Mouse (Mus musculus) MEL (cell line): Measurements from ENCODE around the gene Syn3.

Source experiments
- CHD1 ChIP-seq: IDR thresholded peaks from 2 replicates; pipeline ENCODE4 v1.6.1; 2012; ENCODE audit warnings: low read depth, mild to moderate bottlenecking, inconsistent platforms, low read length, improper control_type of control experiment
- CHD2 ChIP-seq: IDR thresholded peaks from 2 replicates; pipeline ENCODE4 v1.6.1; 2011; ENCODE audit warnings: low read length, improper control_type of control experiment
- CTCF ChIP-seq, 3 experiments: IDR thresholded peaks in 2 of 3; conservative IDR thresholded peaks in 1 of 3; 2 replicates each; pipeline ENCODE4 v1.5.1; 2011 to 2012; ENCODE audit warnings: low read length in 3 of 3, low read depth in 2 of 3, mild to moderate bottlenecking in 2 of 3, improper control_type of control experiment in 1 of 3, inconsistent platforms in 1 of 3, mixed read lengths in 1 of 3, moderate library complexity in 1 of 3; ENCODE audit not compliant: control insufficient read depth in 1 of 3, insufficient read depth in 1 of 3, poor library complexity in 1 of 3, severe bottlenecking in 1 of 3
- GABPA ChIP-seq: IDR thresholded peaks from 2 replicates; pipeline ENCODE4 v1.6.1; 2012; ENCODE audit warnings: low read depth, mild to moderate bottlenecking, inconsistent platforms, low read length, improper control_type of control experiment, moderate library complexity
- HCFC1 ChIP-seq: IDR thresholded peaks from 2 replicates; pipeline ENCODE4 v1.6.1; 2012; ENCODE audit warnings: low read depth, mild to moderate bottlenecking, inconsistent platforms, low read length, improper control_type of control experiment, moderate library complexity
- MAFK ChIP-seq: IDR thresholded peaks from 2 replicates; pipeline ENCODE4 v1.6.1; 2011; ENCODE audit warnings: low read depth, mild to moderate bottlenecking, low read length, improper control_type of control experiment, borderline replicate concordance
- MEF2A ChIP-seq: IDR thresholded peaks from 2 replicates; pipeline ENCODE4 v1.6.1; 2014; ENCODE audit warnings: low read depth, mild to moderate bottlenecking, inconsistent platforms, low read length, improper control_type of control experiment; ENCODE audit not compliant: poor library complexity, insufficient replicate concordance, severe bottlenecking; ENCODE audit errors: extremely low read depth
- NELFE ChIP-seq: IDR thresholded peaks from 2 replicates; pipeline ENCODE4 v1.6.1; 2011; ENCODE audit warnings: low read depth, low read length, improper control_type of control experiment
- POLR2A ChIP-seq, 2 experiments: IDR thresholded peaks; 2 replicates each; pipeline ENCODE4 v1.6.1; 2011 to 2012; ENCODE audit warnings: low read length in 2 of 2, mild to moderate bottlenecking in 2 of 2, control low read depth in 1 of 2, improper control_type of control experiment in 1 of 2, low read depth in 1 of 2, moderate library complexity in 1 of 2; ENCODE audit not compliant: control insufficient read depth in 1 of 2, insufficient read depth in 1 of 2, poor library complexity in 1 of 2
- TCF12 ChIP-seq: IDR thresholded peaks from 2 replicates; pipeline ENCODE4 v1.6.1; 2014; ENCODE audit warnings: low read depth, mild to moderate bottlenecking, inconsistent platforms, low read length, improper control_type of control experiment, moderate library complexity
- USF1 ChIP-seq: IDR thresholded peaks from 2 replicates; pipeline ENCODE4 v1.6.1; 2014; ENCODE audit warnings: low read depth, mild to moderate bottlenecking, inconsistent platforms, low read length, improper control_type of control experiment, moderate library complexity

DNA sequence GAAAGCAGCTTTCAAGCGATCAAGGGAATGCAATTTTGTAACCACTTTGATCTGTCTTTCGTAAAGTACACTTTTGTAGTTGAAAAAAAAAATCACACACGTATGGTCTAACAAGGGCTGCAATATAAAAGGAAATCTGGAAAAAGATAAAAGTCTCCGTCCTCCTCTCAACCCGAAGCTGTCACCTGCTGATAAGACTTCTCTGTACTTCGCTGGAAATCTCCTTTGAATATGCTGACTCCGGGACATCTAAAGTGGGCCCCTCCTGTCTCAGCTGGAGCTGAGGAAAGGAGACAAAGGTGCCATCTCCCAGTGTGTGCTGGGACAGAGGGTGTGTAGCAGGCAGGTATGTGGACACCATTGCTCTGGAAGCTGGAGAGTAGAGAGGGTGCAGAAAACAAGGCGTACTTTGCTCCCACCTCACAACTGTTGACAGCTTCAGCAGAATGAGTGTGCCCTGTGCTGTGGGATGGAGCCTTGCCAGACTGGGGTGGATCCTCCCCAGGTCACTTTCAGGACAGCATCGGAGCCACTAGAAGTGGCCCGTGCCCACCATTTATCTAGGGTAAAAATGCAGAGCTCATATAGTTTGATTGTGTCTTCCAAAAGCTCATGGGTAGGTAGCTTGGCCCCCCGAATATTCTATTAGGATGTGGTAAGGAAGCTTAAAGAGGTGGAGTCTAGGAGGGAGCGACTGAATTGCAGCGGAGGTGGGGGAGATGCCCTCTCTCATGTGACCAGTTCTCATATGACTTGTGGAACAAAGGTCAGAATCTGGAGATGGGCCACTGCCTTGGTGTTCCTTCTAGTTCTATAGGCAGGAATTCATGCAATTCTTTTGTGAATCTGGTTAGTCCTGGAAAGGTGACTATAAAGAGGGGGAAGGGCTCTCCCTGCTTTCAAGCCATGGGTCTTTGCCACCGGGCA is 405.3 kb downstream of the Syn3 start:
- TF ChIP-seq CTCF (IDR thresholded peaks at IDR 0.05 in 2 of 3, conservative IDR thresholded peaks at IDR 0.05 in 1 of 3; ENCODE audit: control insufficient read depth in 1 of 3, insufficient read depth in 1 of 3, low read depth in 2 of 3, low read length in 3 of 3, poor library complexity in 1 of 3, severe bottlenecking in 1 of 3) (no peak), MEF2A (no peak), USF1 (no peak), GABPA (no peak), TCF12 (no peak), POLR2A (IDR thresholded peaks at IDR 0.05; ENCODE audit: control insufficient read depth in 1 of 2, insufficient read depth in 1 of 2, low read depth in 1 of 2, low read length in 2 of 2, poor library complexity in 1 of 2) (no peak), HCFC1 (no peak), MAFK (no peak), CHD2 (no peak), CHD1 (no peak), NELFE (no peak)
